Mouse (Mus musculus): ENCODE data around the gene Crtc1. TPM values are rescaled to one million over a fixed set of nuclear protein-coding genes. Genes with fewer than 3 reads are reported as not detected.

Gene Crtc1
- polyA plus RNA-seq, 1 experiment from 2014 or later = 26.7 TPM

DNA sequence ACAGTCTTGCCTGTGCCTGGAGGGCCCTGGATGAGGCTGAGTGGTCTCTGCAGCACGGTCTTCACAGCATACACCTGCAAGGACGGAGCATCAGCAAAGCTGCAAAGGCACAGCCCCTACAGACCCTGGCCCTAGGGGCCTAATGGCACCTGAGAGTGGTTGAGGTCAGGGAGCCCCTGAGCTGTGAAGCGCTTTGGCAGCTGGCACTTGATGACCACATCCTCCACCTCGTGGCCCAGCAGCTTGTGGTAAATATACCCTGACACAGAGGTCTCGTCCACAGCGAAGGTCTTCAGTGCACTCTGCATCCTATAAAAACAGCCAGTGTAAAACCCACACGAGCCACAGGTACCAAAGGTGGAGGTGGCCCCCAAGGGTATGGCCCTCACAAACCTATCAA is 100.4 kb downstream of the Crtc1 start:
- H3K27ac ChIP-seq = no peak overlapping the region
- H3K27me3 ChIP-seq = no peaks in the 10 kb centered on the region
- H3K4me2 ChIP-seq (replicated peaks) = no peak overlapping the region
- peaks cover 16% of the 10 kb centered on the region for H3K4me1 ChIP-seq
- ATAC-seq (ENCODE audit: low FRiP score, low read depth) = no peak
- 90% methylated on average over 7 of the region's 7 CpGs for WGBS
- no peak overlapping the region for H3K9ac ChIP-seq
- no peak overlapping the region for H3K4me3 ChIP-seq
- H3K9me3 ChIP-seq = no peaks in the 10 kb centered on the region
- H3K36me3 ChIP-seq = peaks cover 99% of the 10 kb centered on the region

DNA sequence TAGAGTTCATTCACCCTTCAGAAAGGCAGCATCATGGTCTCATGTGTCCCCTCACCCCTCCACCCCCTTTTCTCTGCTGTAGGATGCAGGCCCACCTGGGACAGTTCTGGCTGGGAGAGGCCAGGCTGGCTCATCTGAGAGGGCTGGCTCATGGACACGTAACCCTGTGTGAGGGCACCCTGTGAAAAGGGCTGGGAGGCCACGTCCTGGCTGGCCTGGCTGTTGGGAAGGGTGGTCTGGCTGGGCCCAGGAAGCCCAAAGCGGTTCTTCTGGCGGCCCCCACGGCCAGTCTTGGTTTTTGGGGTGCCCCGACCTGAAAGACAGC is 106.5 kb downstream of the Crtc1 start:
- Histone ChIP-seq H3K4me3 (no peak overlapping the region), H3K4me2 (replicated peaks) (no peak overlapping the region), H3K36me3 (peaks cover 78% of the 10 kb centered on the region), H3K4me1 (peaks cover 26% of the 10 kb centered on the region), H3K9ac (no peak overlapping the region), H3K9me3 (no peaks in the 10 kb centered on the region), H3K27ac (no peak overlapping the region), H3K27me3 (peaks cover 7% of the 10 kb centered on the region)
- ATAC-seq (ENCODE audit: low FRiP score, low read depth) = no peak
- 94% methylated on average over 6 of the region's 6 CpGs for WGBS

Other genes starting within 250 kb of the Crtc1 start
- 4.0 and 4.6 TPM in 2 replicates for gene Slc25a42, start 227.3 kb downstream of the Crtc1 start, polyA plus RNA-seq (2015; fragmentation: Nextera tagmentation; extraction: Ambion mirVana)
- 37.0 and 40.5 TPM in 2 replicates for gene Sugp2, start 205.4 kb downstream of the Crtc1 start, polyA plus RNA-seq (2015; fragmentation: Nextera tagmentation; extraction: Ambion mirVana)
- gene Armc6, start 205.1 kb downstream of the Crtc1 start, polyA plus RNA-seq (2015; fragmentation: Nextera tagmentation; extraction: Ambion mirVana) = 25.5 and 26.2 TPM in 2 replicates
- gene Homer3, start 156.8 kb downstream of the Crtc1 start, polyA plus RNA-seq (2015; fragmentation: Nextera tagmentation; extraction: Ambion mirVana) = 57.9 and 58.1 TPM in 2 replicates
- gene Ddx49, start 137.1 kb downstream of the Crtc1 start, polyA plus RNA-seq (2015; fragmentation: Nextera tagmentation; extraction: Ambion mirVana) = 55.8 and 60.9 TPM in 2 replicates
- 340 and 345 TPM in 2 replicates for gene Cope, start 137.1 kb downstream of the Crtc1 start, polyA plus RNA-seq (2015; fragmentation: Nextera tagmentation; extraction: Ambion mirVana)
- 10.0 and 10.2 TPM in 2 replicates for gene Cers1, start 123.8 kb downstream of the Crtc1 start, polyA plus RNA-seq (2015; fragmentation: Nextera tagmentation; extraction: Ambion mirVana)
- gene Gdf1, start 109.8 kb downstream of the Crtc1 start, polyA plus RNA-seq (2015; fragmentation: Nextera tagmentation; extraction: Ambion mirVana) = 0.78 and 2.7 TPM in 2 replicates
- gene Upf1, start 86.3 kb downstream of the Crtc1 start, polyA plus RNA-seq (2015; fragmentation: Nextera tagmentation; extraction: Ambion mirVana) = 18.7 and 19.5 TPM in 2 replicates
- gene Comp, start 66.0 kb downstream of the Crtc1 start, polyA plus RNA-seq (2015; fragmentation: Nextera tagmentation; extraction: Ambion mirVana) = 26.4 and 40.8 TPM in 2 replicates
- gene Klhl26, start 37.4 kb upstream of the Crtc1 start, polyA plus RNA-seq (2015; fragmentation: Nextera tagmentation; extraction: Ambion mirVana) = 29.0 and 30.3 TPM in 2 replicates
- gene Tmem59l, start 47.8 kb upstream of the Crtc1 start, polyA plus RNA-seq (2015; fragmentation: Nextera tagmentation; extraction: Ambion mirVana) = 24.2 and 26.6 TPM in 2 replicates
- 83.3 and 85.0 TPM in 2 replicates for gene Crlf1, start 53.6 kb upstream of the Crtc1 start, polyA plus RNA-seq (2015; fragmentation: Nextera tagmentation; extraction: Ambion mirVana)
- gene Rex1bd, start 67.2 kb upstream of the Crtc1 start, polyA plus RNA-seq (2015; fragmentation: Nextera tagmentation; extraction: Ambion mirVana) = 139 and 148 TPM in 2 replicates
- gene Uba52, start 71.2 kb upstream of the Crtc1 start, polyA plus RNA-seq (2015; fragmentation: Nextera tagmentation; extraction: Ambion mirVana) = 856 and 861 TPM in 2 replicates
- 284 and 290 TPM in 2 replicates for gene Fkbp8, start 88.1 kb upstream of the Crtc1 start, polyA plus RNA-seq (2015; fragmentation: Nextera tagmentation; extraction: Ambion mirVana)
- 49.3 and 53.4 TPM in 2 replicates for gene Kxd1, start 88.4 kb upstream of the Crtc1 start, polyA plus RNA-seq (2015; fragmentation: Nextera tagmentation; extraction: Ambion mirVana)
- 20.9 and 21.4 TPM in 2 replicates for gene Ell, start 99.9 kb upstream of the Crtc1 start, polyA plus RNA-seq (2015; fragmentation: Nextera tagmentation; extraction: Ambion mirVana)
- gene Isyna1, start 154.8 kb upstream of the Crtc1 start, polyA plus RNA-seq (2015; fragmentation: Nextera tagmentation; extraction: Ambion mirVana) = 162 and 165 TPM in 2 replicates
- gene Ssbp4, start 169.3 kb upstream of the Crtc1 start, polyA plus RNA-seq (2015; fragmentation: Nextera tagmentation; extraction: Ambion mirVana) = 115 and 131 TPM in 2 replicates
- gene Lrrc25, start 176.6 kb upstream of the Crtc1 start, polyA plus RNA-seq (2015; fragmentation: Nextera tagmentation; extraction: Ambion mirVana) = 1.9 and 2.3 TPM in 2 replicates
- gene Gdf15, start 192.9 kb upstream of the Crtc1 start, polyA plus RNA-seq (2015; fragmentation: Nextera tagmentation; extraction: Ambion mirVana) = 0.18 TPM in 1 of 2 replicates, not detected in the other
- 68.2 and 71.1 TPM in 2 replicates for gene Pgpep1, start 220.8 kb upstream of the Crtc1 start, polyA plus RNA-seq (2015; fragmentation: Nextera tagmentation; extraction: Ambion mirVana)
- gene Lsm4, start 233.7 kb upstream of the Crtc1 start, polyA plus RNA-seq (2015; fragmentation: Nextera tagmentation; extraction: Ambion mirVana) = 240 and 246 TPM in 2 replicates

Data from limb, embryonic 13.5 days (tissue).